Mouse (Mus musculus): ENCODE measurements around the gene Dab1. TPM values are rescaled to one million over a fixed set of nuclear protein-coding genes. Genes with fewer than 3 reads are reported as not detected.

Dab1 gene
- polyA plus RNA-seq, 1 experiment from 2014 or later = not detected

DNA sequence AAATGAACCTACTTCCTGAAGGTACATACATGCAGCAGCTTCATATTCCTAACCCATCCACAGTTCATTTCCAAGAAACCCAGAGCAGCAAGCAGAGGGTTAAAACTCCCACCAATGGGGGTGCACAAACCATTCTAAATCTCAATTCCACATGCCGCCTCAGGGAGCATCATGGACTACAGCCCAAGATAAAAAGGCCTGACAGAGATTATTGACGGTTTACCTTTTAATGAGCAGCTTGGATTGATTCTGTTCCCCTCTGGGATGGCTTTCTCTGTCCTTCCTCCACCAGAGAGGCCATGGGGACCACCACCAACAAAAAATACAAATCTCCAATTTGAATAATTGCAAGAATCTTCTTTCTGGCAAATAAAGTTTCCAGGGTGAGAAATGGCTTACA, 407.7 kb downstream of the Dab1 start:
- Histone ChIP-seq H3K27ac (no peak overlapping the region), H3K79me2 (ENCODE audit: inconsistent target) (no peaks in the 10 kb centered on the region), H3K36me3 (ENCODE audit: inconsistent target) (no peaks in the 10 kb centered on the region), H3K4me3 (ENCODE audit: inconsistent target) (no peak overlapping the region)
- 59% methylated on average over 2 of the region's 2 CpGs for WGBS (ENCODE audit: missing documents)

- no peak overlapping the region for H3K4me3 ChIP-seq (ENCODE audit: inconsistent target)
- H3K79me2 ChIP-seq (ENCODE audit: inconsistent target) = no peaks in the 10 kb centered on the region
- WGBS (ENCODE audit: missing documents) = 67% methylated on average over 1 of the region's 1 CpGs
- no peaks in the 10 kb centered on the region for H3K36me3 ChIP-seq (ENCODE audit: inconsistent target)
- H3K27ac ChIP-seq = no peak overlapping the region
Observed at GRCm38 (mm10) chr4:104027239-104027638, 408.1 kb downstream of the Dab1 start.

GRCm38 (mm10) chr4:104036091-104036490, 416.9 kb downstream of the Dab1 start:
- H3K36me3 ChIP-seq (ENCODE audit: inconsistent target) = no peaks in the 10 kb centered on the region
- H3K27ac ChIP-seq = no peak overlapping the region
- H3K79me2 ChIP-seq (ENCODE audit: inconsistent target) = no peaks in the 10 kb centered on the region
- no peak overlapping the region for H3K4me3 ChIP-seq (ENCODE audit: inconsistent target)

DNA sequence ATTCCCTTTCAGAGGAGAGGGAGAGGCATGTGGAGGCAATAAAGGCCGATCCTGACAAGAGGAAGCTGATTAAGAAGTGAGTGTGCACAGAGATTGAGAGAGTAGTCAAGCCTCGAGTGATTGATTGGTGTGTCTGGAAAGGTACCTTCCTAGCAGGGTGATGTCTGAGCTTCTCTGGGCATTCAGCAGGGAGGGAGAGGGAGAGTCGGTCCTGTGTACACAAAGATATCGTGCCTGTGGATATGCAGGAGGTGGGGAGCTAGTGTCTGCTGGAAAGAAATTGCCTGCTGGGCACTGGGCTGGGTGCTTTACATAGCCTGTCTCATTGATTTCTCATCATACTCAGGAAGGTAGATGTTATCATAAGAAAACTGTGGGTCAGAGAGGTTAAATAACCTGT, 420.4 kb downstream of the Dab1 start:
- Histone ChIP-seq H3K4me3 (ENCODE audit: inconsistent target) (no peak overlapping the region), H3K79me2 (ENCODE audit: inconsistent target) (no peaks in the 10 kb centered on the region), H3K36me3 (ENCODE audit: inconsistent target) (no peaks in the 10 kb centered on the region), H3K27ac (no peak overlapping the region)
- 40% methylated on average over 4 of the region's 4 CpGs for WGBS (ENCODE audit: missing documents)

DNA sequence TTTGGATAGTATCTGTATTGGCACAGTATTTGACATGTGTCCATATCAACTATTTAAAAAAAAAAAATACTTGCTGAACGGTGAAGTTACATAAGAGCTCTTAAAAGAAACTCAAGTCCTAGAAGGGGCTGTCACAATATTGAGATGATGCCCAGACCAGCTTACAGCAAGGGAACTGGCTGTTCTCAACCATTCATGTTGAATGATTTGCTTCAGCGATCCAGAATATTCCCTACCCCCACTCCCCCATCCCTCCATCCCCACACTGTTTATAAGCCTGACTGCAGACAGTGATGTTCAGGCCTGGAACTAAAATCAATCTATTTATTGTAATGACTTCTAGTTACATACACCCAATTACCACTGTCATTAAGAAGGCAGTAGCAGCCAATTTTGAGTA, 424.3 kb downstream of the Dab1 start:
- 75% methylated on average over 2 of the region's 2 CpGs for WGBS (ENCODE audit: missing documents)
- no peaks in the 10 kb centered on the region for H3K79me2 ChIP-seq (ENCODE audit: inconsistent target)
- no peak overlapping the region for H3K4me3 ChIP-seq (ENCODE audit: inconsistent target)
- no peaks in the 10 kb centered on the region for H3K36me3 ChIP-seq (ENCODE audit: inconsistent target)
- no peak overlapping the region for H3K27ac ChIP-seq

DNA sequence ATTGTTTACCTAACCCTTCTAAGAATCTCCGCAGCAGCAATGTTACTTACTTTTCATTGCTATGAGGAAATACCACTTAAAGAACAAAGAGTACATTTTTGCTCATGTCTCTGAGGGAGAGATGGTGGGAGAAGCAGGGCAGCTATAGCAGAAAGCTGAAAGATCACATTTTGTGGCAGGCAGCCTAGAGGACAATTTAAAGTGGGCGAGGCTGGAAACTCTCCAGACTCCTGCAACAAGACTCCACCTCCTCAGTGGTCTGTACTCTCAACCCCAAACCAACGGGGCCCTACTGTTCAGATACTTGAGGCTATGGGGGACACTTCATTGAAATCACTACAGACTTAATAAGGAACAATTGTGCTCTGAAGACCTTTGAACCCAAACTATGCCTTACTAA, 425.5 kb downstream of the Dab1 start:
- Histone ChIP-seq H3K4me3 (ENCODE audit: inconsistent target) (no peak overlapping the region), H3K27ac (no peak overlapping the region), H3K79me2 (ENCODE audit: inconsistent target) (no peaks in the 10 kb centered on the region), H3K36me3 (ENCODE audit: inconsistent target) (no peaks in the 10 kb centered on the region)
- 34% methylated on average over 3 of the region's 3 CpGs for WGBS (ENCODE audit: missing documents)

- Histone ChIP-seq H3K4me3 (ENCODE audit: inconsistent target) (no peak overlapping the region), H3K79me2 (ENCODE audit: inconsistent target) (no peaks in the 10 kb centered on the region), H3K27ac (no peak overlapping the region), H3K36me3 (ENCODE audit: inconsistent target) (no peaks in the 10 kb centered on the region)
- 79% methylated on average over 7 of the region's 7 CpGs for WGBS (ENCODE audit: missing documents)
Observed at GRCm38 (mm10) chr4:104047966-104048804, 429.0 kb downstream of the Dab1 start.

GRCm38 (mm10) chr4:104057116-104057515, 438.0 kb downstream of the Dab1 start:
- H3K36me3 ChIP-seq (ENCODE audit: inconsistent target) = no peaks in the 10 kb centered on the region
- H3K27ac ChIP-seq = no peak overlapping the region
- no peaks in the 10 kb centered on the region for H3K79me2 ChIP-seq (ENCODE audit: inconsistent target)
- no peak overlapping the region for H3K4me3 ChIP-seq (ENCODE audit: inconsistent target)

GRCm38 (mm10) chr4:104059569-104059968, 440.4 kb downstream of the Dab1 start:
- 88% methylated on average over 4 of the region's 4 CpGs for WGBS (ENCODE audit: missing documents)
- H3K36me3 ChIP-seq (ENCODE audit: inconsistent target) = no peaks in the 10 kb centered on the region
- H3K79me2 ChIP-seq (ENCODE audit: inconsistent target) = no peaks in the 10 kb centered on the region
- H3K4me3 ChIP-seq (ENCODE audit: inconsistent target) = no peak overlapping the region
- no peak overlapping the region for H3K27ac ChIP-seq

DNA sequence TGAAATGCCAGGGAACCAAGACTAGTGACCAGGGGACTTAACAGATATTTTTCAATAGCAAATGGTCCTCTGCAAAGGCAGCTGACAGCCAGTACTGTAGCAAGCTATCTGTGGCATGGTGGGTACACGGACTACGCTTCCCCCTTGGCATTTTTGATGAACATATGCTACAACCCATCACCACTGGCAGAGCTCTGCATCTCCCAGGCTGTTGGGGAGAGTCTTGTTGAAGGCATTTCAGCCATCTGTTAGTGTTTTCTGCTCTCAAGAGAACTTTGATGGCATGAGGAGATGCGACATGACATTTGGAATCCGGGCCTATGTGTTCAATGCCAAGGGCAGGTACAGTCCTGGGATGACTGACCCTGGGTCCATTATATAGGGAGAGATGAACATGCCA, 443.2 kb downstream of the Dab1 start:
- Histone ChIP-seq H3K4me3 (ENCODE audit: inconsistent target) (no peak overlapping the region), H3K36me3 (ENCODE audit: inconsistent target) (no peaks in the 10 kb centered on the region), H3K27ac (no peak overlapping the region), H3K79me2 (ENCODE audit: inconsistent target) (no peaks in the 10 kb centered on the region)
- 76% methylated on average over 4 of the region's 4 CpGs for WGBS (ENCODE audit: missing documents)

- Histone ChIP-seq H3K79me2 (ENCODE audit: inconsistent target) (no peaks in the 10 kb centered on the region), H3K27ac (no peak overlapping the region), H3K36me3 (ENCODE audit: inconsistent target) (no peaks in the 10 kb centered on the region), H3K4me3 (ENCODE audit: inconsistent target) (no peak overlapping the region)
- 87% methylated on average over 5 of the region's 5 CpGs for WGBS (ENCODE audit: missing documents)
Observed at GRCm38 (mm10) chr4:104066901-104067300, 447.7 kb downstream of the Dab1 start.

- Histone ChIP-seq H3K27ac (no peak overlapping the region), H3K79me2 (ENCODE audit: inconsistent target) (no peaks in the 10 kb centered on the region), H3K36me3 (ENCODE audit: inconsistent target) (no peaks in the 10 kb centered on the region), H3K4me3 (ENCODE audit: inconsistent target) (no peak overlapping the region)
- 77% methylated on average over 3 of the region's 3 CpGs for WGBS (ENCODE audit: missing documents)
Observed at GRCm38 (mm10) chr4:104067748-104068147, 448.6 kb downstream of the Dab1 start.

DNA sequence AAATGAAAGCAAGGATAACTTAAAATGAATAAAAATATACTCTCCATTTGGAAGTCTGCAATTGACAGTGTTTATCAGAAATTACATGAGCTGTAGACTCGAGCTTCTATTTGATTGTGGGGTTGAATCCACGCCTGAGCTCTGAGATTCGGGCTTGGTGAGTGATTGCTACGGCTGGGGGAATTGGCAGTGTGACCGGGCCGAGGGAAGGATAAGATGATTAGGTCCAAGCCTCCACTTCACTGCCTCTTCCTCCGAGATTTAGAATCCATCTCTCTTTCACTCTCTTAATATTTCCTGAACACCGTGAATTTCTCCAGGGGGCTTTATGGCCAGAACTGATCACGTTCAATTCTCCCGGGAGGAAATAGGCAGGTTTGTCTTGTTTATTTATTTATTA, 452.1 kb downstream of the Dab1 start:
- WGBS (ENCODE audit: missing documents) = 69% methylated on average over 10 of the region's 10 CpGs
- Histone ChIP-seq H3K79me2 (ENCODE audit: inconsistent target) (no peaks in the 10 kb centered on the region), H3K27ac (no peak overlapping the region), H3K4me3 (ENCODE audit: inconsistent target) (no peak overlapping the region), H3K36me3 (ENCODE audit: inconsistent target) (no peaks in the 10 kb centered on the region)

GRCm38 (mm10) chr4:104073920-104074459, 454.8 kb downstream of the Dab1 start:
- Histone ChIP-seq H3K36me3 (ENCODE audit: inconsistent target) (no peaks in the 10 kb centered on the region), H3K4me3 (ENCODE audit: inconsistent target) (no peak overlapping the region), H3K27ac (no peak overlapping the region), H3K79me2 (ENCODE audit: inconsistent target) (no peaks in the 10 kb centered on the region)
- WGBS (ENCODE audit: missing documents) = 86% methylated on average over 7 of the region's 7 CpGs

GRCm38 (mm10) chr4:104077771-104078170, 458.6 kb downstream of the Dab1 start:
- 82% methylated on average over 1 of the region's 1 CpGs for WGBS (ENCODE audit: missing documents)
- Histone ChIP-seq H3K27ac (no peak overlapping the region), H3K4me3 (ENCODE audit: inconsistent target) (no peak overlapping the region), H3K79me2 (ENCODE audit: inconsistent target) (no peaks in the 10 kb centered on the region), H3K36me3 (ENCODE audit: inconsistent target) (no peaks in the 10 kb centered on the region)

DNA sequence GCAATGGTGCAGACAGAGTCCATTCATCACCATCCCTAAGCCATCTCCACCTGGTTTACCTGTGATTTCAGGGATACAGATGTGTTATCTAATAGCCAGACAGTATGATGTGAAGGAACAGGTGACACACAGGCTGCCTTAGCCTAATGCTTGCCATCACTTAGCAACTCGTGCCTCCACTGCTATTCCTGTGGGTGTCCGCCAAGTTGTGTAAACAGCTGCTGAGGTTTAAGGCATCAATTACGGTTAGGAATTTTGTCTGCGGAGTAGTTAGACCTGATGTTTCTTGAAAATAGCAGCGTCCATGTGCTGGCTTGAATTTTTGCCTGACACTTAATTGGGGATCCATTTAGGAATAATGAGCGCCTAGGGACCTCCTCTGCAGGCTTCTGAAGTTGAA, 487.1 kb downstream of the Dab1 start:
- H3K4me3 ChIP-seq (ENCODE audit: inconsistent target) = no peak overlapping the region
- 70% methylated on average over 5 of the region's 6 CpGs for WGBS (ENCODE audit: missing documents)
- H3K36me3 ChIP-seq (ENCODE audit: inconsistent target) = no peaks in the 10 kb centered on the region
- no peaks in the 10 kb centered on the region for H3K79me2 ChIP-seq (ENCODE audit: inconsistent target)
- H3K27ac ChIP-seq = no peak overlapping the region
